Mouse (Mus musculus): Measurements from ENCODE around the gene 7420426K07Rik.

DNA sequence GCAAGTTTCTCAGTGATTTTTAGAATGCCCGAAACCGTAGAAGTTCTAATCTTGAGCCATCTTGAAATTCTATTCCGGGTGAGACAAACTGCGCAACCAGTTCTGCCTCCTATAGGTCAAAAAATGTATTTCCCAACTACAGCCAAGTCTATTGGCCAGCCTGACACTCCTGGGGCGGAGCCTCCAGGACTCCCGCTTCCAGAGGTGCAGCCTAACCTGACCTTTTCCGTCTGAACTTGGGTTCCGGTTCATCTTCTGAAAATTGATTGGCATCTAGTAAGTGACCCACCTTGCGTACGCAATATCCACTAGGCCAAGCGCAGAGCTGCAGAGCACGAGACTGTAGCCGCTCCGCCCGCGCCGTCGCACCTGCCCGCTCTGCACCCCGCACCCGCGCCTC, 38.3 kb upstream of the 7420426K07Rik start, which contains the start of gene Prr23a3:
- TF ChIP-seq CTCF (IDR thresholded peaks at IDR 0.05; ENCODE audit: borderline replicate concordance, extremely low read depth, insufficient read depth, insufficient read length), result no peak
- no peak for TF ChIP-seq POLR2A (IDR thresholded peaks at IDR 0.05; ENCODE audit: borderline replicate concordance, extremely low read depth, insufficient read depth, insufficient read length, poor library complexity, severe bottlenecking)

Measured in brain, embryonic 14.5 days (tissue).